Mouse (Mus musculus): ENCODE data around the gene Babam2. TPM values are rescaled to one million over a fixed set of nuclear protein-coding genes. Genes with fewer than 3 reads are reported as not detected.

Gene Babam2
- total and polyA plus RNA-seq, 2 experiments from 2014 or later = 30.9 to 58.9 TPM

- H3K9ac ChIP-seq (replicated peaks; ENCODE audit: low read length, poor library complexity, severe bottlenecking) = no peak overlapping the region
- H3K9me3 ChIP-seq (ENCODE audit: low read length) = no peaks in the 10 kb centered on the region
- DNase-seq (ENCODE audit: low spot score) = no peak
- no peaks in the 10 kb centered on the region for H3K4me1 ChIP-seq (ENCODE audit: insufficient read depth, low read length)
- no peak overlapping the region for H3K4me2 ChIP-seq (ENCODE audit: low read depth, low read length, poor library complexity, severe bottlenecking)
- no peaks in the 10 kb centered on the region for H3K36me3 ChIP-seq (ENCODE audit: insufficient read depth, low read length)
- ATAC-seq (ENCODE audit: low FRiP score) = no peak
- no peak overlapping the region for H3K27ac ChIP-seq (ENCODE audit: low read depth, low read length)
- H3K27me3 ChIP-seq (ENCODE audit: insufficient read depth, low read length) = no peaks in the 10 kb centered on the region
- H3K4me3 ChIP-seq (ENCODE audit: low read depth, low read length) = no peak overlapping the region
- 95% methylated on average over 4 of the region's 4 CpGs for WGBS
- TF ChIP-seq CTCF (IDR thresholded peaks at IDR 0.05) = no peak
Observed at GRCm38 (mm10) chr5:31761836-31762235, 64.4 kb downstream of the Babam2 start.

DNA sequence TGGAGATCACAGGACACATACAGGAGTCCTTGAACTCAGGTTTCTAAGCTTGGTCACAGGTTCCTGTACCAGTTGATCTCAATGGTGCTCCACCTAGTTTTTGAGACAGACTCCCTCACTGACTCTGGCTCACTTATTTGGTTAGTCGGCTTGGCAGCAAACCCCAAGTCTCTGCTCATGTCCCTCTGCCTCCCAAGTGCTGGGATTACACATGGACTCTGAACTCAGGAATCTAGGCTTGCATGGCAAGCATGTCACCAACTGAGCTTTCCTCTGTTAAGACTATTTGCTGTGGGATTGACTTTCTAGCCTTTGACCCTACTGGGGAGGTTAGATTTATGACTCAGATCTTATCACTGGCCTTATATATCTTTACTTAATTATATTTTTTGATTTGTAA lies 65.3 kb downstream of the Babam2 start:
- H3K27ac ChIP-seq (ENCODE audit: low read depth, low read length) = no peak overlapping the region
- H3K4me2 ChIP-seq (ENCODE audit: low read depth, low read length, poor library complexity, severe bottlenecking) = no peak overlapping the region
- ATAC-seq (ENCODE audit: low FRiP score) (no peak), DNase-seq (ENCODE audit: low spot score) (no peak)
- no peak overlapping the region for H3K4me3 ChIP-seq (ENCODE audit: low read depth, low read length)
- H3K27me3 ChIP-seq (ENCODE audit: insufficient read depth, low read length) = no peaks in the 10 kb centered on the region
- no peak for TF ChIP-seq CTCF (IDR thresholded peaks at IDR 0.05)
- H3K9ac ChIP-seq (replicated peaks; ENCODE audit: low read length, poor library complexity, severe bottlenecking) = no peak overlapping the region
- no peaks in the 10 kb centered on the region for H3K36me3 ChIP-seq (ENCODE audit: insufficient read depth, low read length)
- no peaks in the 10 kb centered on the region for H3K4me1 ChIP-seq (ENCODE audit: insufficient read depth, low read length)
- H3K9me3 ChIP-seq (ENCODE audit: low read length) = no peaks in the 10 kb centered on the region
- WGBS = 97% methylated on average over 1 of the region's 1 CpGs

- no peaks in the 10 kb centered on the region for H3K9me3 ChIP-seq (ENCODE audit: low read length)
- H3K4me3 ChIP-seq (ENCODE audit: low read depth, low read length) = no peak overlapping the region
- H3K27me3 ChIP-seq (ENCODE audit: insufficient read depth, low read length) = no peaks in the 10 kb centered on the region
- WGBS = 93% methylated on average over 2 of the region's 2 CpGs
- H3K9ac ChIP-seq (replicated peaks; ENCODE audit: low read length, poor library complexity, severe bottlenecking) = no peak overlapping the region
- no peak overlapping the region for H3K27ac ChIP-seq (ENCODE audit: low read depth, low read length)
- H3K36me3 ChIP-seq (ENCODE audit: insufficient read depth, low read length) = no peaks in the 10 kb centered on the region
- H3K4me1 ChIP-seq (ENCODE audit: insufficient read depth, low read length) = no peaks in the 10 kb centered on the region
- TF ChIP-seq CTCF (IDR thresholded peaks at IDR 0.05) = no peak
- no peak for ATAC-seq (ENCODE audit: low FRiP score)
- H3K4me2 ChIP-seq (ENCODE audit: low read depth, low read length, poor library complexity, severe bottlenecking) = no peak overlapping the region
- DNase-seq (ENCODE audit: low spot score) = no peak
Observed at GRCm38 (mm10) chr5:31765824-31766223, 68.3 kb downstream of the Babam2 start.

DNA sequence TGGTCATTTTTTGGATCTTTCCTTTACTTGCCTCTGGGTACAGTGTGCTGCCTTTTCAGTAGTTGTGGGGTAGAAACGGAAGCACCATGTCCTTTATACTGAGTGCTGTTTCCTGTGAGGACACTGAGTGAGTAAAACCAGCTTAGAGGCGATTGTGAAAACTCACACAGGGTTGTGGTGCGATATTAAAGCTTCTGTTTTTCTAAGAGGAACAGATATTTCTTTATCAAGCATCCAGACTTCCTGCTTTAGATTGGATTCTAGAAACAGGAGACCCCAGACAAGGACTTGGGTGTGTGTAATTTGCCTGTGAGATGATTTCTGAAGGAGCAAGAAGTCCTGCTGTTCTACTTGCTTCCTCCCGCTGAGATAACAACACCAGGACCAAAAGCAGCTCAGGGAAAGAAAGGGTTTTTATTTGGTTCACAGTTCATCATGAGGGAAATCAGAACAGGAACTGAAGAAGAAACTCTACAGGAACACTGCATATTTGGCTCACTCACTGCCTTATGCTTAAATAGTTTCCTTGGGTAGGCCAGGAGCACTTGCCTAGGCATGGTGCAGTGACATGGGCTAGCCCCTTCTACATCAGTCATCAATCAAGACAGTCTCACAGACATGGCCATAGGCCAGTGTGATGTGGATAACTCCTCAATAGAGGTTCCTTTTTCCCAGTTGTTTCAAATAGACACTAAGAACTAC lies 69.5 kb downstream of the Babam2 start:
- TF ChIP-seq CTCF (IDR thresholded peaks at IDR 0.05) = no peak
- H3K9me3 ChIP-seq (ENCODE audit: low read length) = no peaks in the 10 kb centered on the region
- H3K4me3 ChIP-seq (ENCODE audit: low read depth, low read length) = no peak overlapping the region
- H3K36me3 ChIP-seq (ENCODE audit: insufficient read depth, low read length) = no peaks in the 10 kb centered on the region
- H3K9ac ChIP-seq (replicated peaks; ENCODE audit: low read length, poor library complexity, severe bottlenecking) = no peak overlapping the region
- H3K27ac ChIP-seq (ENCODE audit: low read depth, low read length) = no peak overlapping the region
- no peaks in the 10 kb centered on the region for H3K4me1 ChIP-seq (ENCODE audit: insufficient read depth, low read length)
- no peak for DNase-seq (ENCODE audit: low spot score)
- WGBS = 62% methylated on average over 4 of the region's 4 CpGs
- H3K27me3 ChIP-seq (ENCODE audit: insufficient read depth, low read length) = no peaks in the 10 kb centered on the region
- H3K4me2 ChIP-seq (ENCODE audit: low read depth, low read length, poor library complexity, severe bottlenecking) = no peak overlapping the region
- no peak for ATAC-seq (ENCODE audit: low FRiP score)

GRCm38 (mm10) chr5:31771486-31771885 lies 74.0 kb downstream of the Babam2 start:
- H3K4me3 ChIP-seq (ENCODE audit: low read depth, low read length) = no peak overlapping the region
- 94% methylated on average over 5 of the region's 5 CpGs for WGBS
- DNase-seq (ENCODE audit: low spot score) = no peak
- no peaks in the 10 kb centered on the region for H3K27me3 ChIP-seq (ENCODE audit: insufficient read depth, low read length)
- H3K9me3 ChIP-seq (ENCODE audit: low read length) = no peaks in the 10 kb centered on the region
- no peak overlapping the region for H3K9ac ChIP-seq (replicated peaks; ENCODE audit: low read length, poor library complexity, severe bottlenecking)
- H3K36me3 ChIP-seq (ENCODE audit: insufficient read depth, low read length) = no peaks in the 10 kb centered on the region
- H3K4me1 ChIP-seq (ENCODE audit: insufficient read depth, low read length) = no peaks in the 10 kb centered on the region
- H3K4me2 ChIP-seq (ENCODE audit: low read depth, low read length, poor library complexity, severe bottlenecking) = no peak overlapping the region
- ATAC-seq (ENCODE audit: low FRiP score) = no peak
- no peak for TF ChIP-seq CTCF (IDR thresholded peaks at IDR 0.05)
- no peak overlapping the region for H3K27ac ChIP-seq (ENCODE audit: low read depth, low read length)

GRCm38 (mm10) chr5:31771921-31772320 lies 74.4 kb downstream of the Babam2 start:
- H3K4me1 ChIP-seq (ENCODE audit: insufficient read depth, low read length) = no peaks in the 10 kb centered on the region
- H3K9me3 ChIP-seq (ENCODE audit: low read length) = no peaks in the 10 kb centered on the region
- no peak overlapping the region for H3K9ac ChIP-seq (replicated peaks; ENCODE audit: low read length, poor library complexity, severe bottlenecking)
- 93% methylated on average over 4 of the region's 4 CpGs for WGBS
- no peak overlapping the region for H3K4me3 ChIP-seq (ENCODE audit: low read depth, low read length)
- no peaks in the 10 kb centered on the region for H3K36me3 ChIP-seq (ENCODE audit: insufficient read depth, low read length)
- ATAC-seq (ENCODE audit: low FRiP score) (no peak), DNase-seq (ENCODE audit: low spot score) (no peak)
- H3K27me3 ChIP-seq (ENCODE audit: insufficient read depth, low read length) = no peaks in the 10 kb centered on the region
- TF ChIP-seq CTCF (IDR thresholded peaks at IDR 0.05) = no peak
- no peak overlapping the region for H3K4me2 ChIP-seq (ENCODE audit: low read depth, low read length, poor library complexity, severe bottlenecking)
- no peak overlapping the region for H3K27ac ChIP-seq (ENCODE audit: low read depth, low read length)
